Mouse (Mus musculus): ENCODE results near the gene Vmn1r210. TPM values are rescaled to one million over a fixed set of nuclear protein-coding genes. Genes with fewer than 3 reads are reported as not detected.
"Not testable (repeated sequence)": the region's sequence is repeated elsewhere in the genome, so short reads cannot be mapped to it uniquely, and the experiment has no call there.

The Vmn1r210 gene
- polyA plus RNA-seq (2011; ENCODE audit: insufficient read depth, insufficient read length, low replicate concordance, missing spikeins): not detected in 2 replicates

DNA sequence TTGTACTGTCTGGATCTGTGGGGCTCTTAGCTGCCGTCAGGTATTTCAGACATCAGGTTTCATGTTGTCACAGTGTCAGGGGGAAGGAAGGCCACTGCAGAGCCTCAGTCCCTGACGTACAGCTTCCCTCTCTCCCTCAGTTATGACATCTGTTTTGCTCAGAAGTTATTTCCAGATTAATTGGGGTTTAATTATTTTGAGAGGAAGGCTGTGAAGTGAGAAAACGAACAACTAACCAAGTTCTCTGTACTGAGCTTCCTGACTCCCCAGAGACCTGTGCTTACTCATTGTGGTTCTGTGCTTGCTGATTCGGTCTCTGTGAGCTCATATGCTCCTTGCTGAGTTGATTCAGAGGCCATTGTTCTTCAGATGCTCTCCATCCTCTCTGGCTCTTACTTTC, at the start of gene Vmn1r210:
Vmn1r210 (minus strand) TSS at position 101 of the 400 bp plus-strand sequence.
- Histone ChIP-seq H3K4me1 (ENCODE audit: control insufficient read depth, insufficient read depth, low read length) (no peaks in the 10 kb centered on the region), H3K4me3 (replicated peaks; ENCODE audit: control insufficient read depth, low read depth, low read length) (no peak within 1 kb of the TSS), H3K27ac (ENCODE audit: control insufficient read depth, insufficient read depth, low read depth, low read length, poor library complexity) (no peak within 1 kb of the TSS)
- TF ChIP-seq CTCF (IDR thresholded peaks at IDR 0.05; ENCODE audit: control insufficient read depth, insufficient read depth, low read length) (no peak), POLR2A (IDR thresholded peaks at IDR 0.05; ENCODE audit: borderline replicate concordance, control insufficient read depth, low read depth, low read length) (no peak)
- WGBS: 18% methylated on average over 4 of the region's 4 CpGs

DNA sequence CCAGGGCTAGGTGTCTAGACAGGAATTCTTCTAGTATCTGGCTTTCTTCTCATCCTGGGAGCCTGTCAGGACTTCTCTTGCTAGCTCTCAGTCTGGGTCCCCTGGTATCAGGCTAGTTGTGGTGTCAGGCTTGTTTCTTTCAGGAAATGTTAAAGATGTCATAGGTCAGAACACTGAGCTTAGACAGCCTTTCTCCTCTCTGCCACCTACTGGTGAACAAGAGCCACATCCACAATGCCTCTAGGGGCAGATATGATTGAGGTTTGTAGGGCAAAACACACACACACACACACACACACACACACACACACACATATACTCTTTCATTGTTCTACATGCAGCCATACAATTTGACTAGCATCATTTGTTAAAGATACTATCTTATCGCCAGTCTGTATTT, 48.1 kb upstream of the Vmn1r210 start:
- TF ChIP-seq CTCF (IDR thresholded peaks at IDR 0.05; ENCODE audit: control insufficient read depth, insufficient read depth, low read length) (no peak), POLR2A (IDR thresholded peaks at IDR 0.05; ENCODE audit: borderline replicate concordance, control insufficient read depth, low read depth, low read length) (no peak)
- no peak overlapping the region for H3K4me3 ChIP-seq (replicated peaks; ENCODE audit: control insufficient read depth, low read depth, low read length)
- WGBS: 97% methylated on average over 1 of the region's 1 CpGs

GRCm38 (mm10) chr13:22857461-22857860, 26.3 kb upstream of the Vmn1r210 start, which contains the start of gene Vmn1r211:
TSS of gene Vmn1r211 (minus strand) at chr13:22857561.
- H3K4me3 ChIP-seq (replicated peaks; ENCODE audit: control insufficient read depth, low read depth, low read length): no peak within 1 kb of the TSS
- 67% methylated on average over 1 of the region's 1 CpGs for WGBS
- H3K27ac ChIP-seq (ENCODE audit: control insufficient read depth, insufficient read depth, low read depth, low read length, poor library complexity): no peak within 1 kb of the TSS
- H3K4me1 ChIP-seq (ENCODE audit: control insufficient read depth, insufficient read depth, low read length): no peaks in the 10 kb centered on the region
- TF ChIP-seq CTCF (IDR thresholded peaks at IDR 0.05; ENCODE audit: control insufficient read depth, insufficient read depth, low read length) (no peak), POLR2A (IDR thresholded peaks at IDR 0.05; ENCODE audit: borderline replicate concordance, control insufficient read depth, low read depth, low read length) (no peak)

More for the DNA sequence above, 48.1 kb upstream of the Vmn1r210 start:
- no peaks in the 10 kb centered on the region for H3K4me1 ChIP-seq (ENCODE audit: control insufficient read depth, insufficient read depth, low read length)
- H3K27ac ChIP-seq (ENCODE audit: control insufficient read depth, insufficient read depth, low read depth, low read length, poor library complexity): no peak overlapping the region

DNA sequence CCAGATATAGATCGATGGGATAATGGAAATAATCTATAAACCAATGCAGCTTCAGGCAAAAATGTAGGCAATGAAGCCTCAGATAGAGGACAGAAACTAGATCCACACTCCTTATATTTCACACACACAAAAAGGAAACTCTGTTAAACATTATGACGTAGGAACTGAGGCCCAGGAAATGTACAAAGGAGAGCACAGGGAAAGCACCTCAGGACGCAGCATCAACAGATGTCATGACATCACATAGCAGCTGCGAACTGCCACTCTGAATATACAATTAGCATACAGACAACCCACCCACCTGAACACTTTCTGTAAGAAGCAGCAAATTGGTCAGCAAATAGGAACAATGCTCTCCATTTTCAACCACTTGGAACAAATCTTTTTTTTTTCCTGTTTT, 23.6 kb upstream of the Vmn1r210 start:
- no peaks in the 10 kb centered on the region for H3K4me1 ChIP-seq (ENCODE audit: control insufficient read depth, insufficient read depth, low read length)
- WGBS: 58% methylated on average over 4 of the region's 4 CpGs

DNA sequence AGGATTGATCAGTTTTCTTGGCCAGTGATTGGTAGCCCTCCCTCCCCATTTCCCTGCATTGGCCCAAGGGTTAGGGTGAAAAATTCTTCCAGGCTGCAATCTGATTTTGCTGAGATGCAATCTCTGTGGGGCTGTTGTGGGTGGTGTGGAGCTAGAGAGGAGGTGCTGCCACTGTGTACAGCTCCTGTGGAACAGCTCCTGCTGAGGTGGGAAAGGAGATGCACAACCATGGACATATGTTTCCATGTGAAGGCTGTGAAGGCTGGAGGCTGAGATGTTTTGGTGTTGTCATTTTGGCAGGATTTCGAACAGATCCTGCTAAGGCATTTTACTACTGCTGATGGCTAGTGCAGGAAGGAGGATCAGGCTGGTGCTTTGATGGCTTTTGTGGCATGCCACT, 15.7 kb upstream of the Vmn1r210 start:
- H3K27ac ChIP-seq (ENCODE audit: control insufficient read depth, insufficient read depth, low read depth, low read length, poor library complexity): no peak overlapping the region
- H3K4me1 ChIP-seq (ENCODE audit: control insufficient read depth, insufficient read depth, low read length): no peaks in the 10 kb centered on the region
- 72% methylated on average over 1 of the region's 1 CpGs for WGBS
- no peak overlapping the region for H3K4me3 ChIP-seq (replicated peaks; ENCODE audit: control insufficient read depth, low read depth, low read length)
- no peak for TF ChIP-seq POLR2A (IDR thresholded peaks at IDR 0.05; ENCODE audit: borderline replicate concordance, control insufficient read depth, low read depth, low read length)
- TF ChIP-seq CTCF (IDR thresholded peaks at IDR 0.05; ENCODE audit: control insufficient read depth, insufficient read depth, low read length): no peak

More for the DNA sequence above, 23.6 kb upstream of the Vmn1r210 start:
- H3K27ac ChIP-seq (ENCODE audit: control insufficient read depth, insufficient read depth, low read depth, low read length, poor library complexity): no peak overlapping the region
- TF ChIP-seq POLR2A (IDR thresholded peaks at IDR 0.05; ENCODE audit: borderline replicate concordance, control insufficient read depth, low read depth, low read length) (no peak), CTCF (IDR thresholded peaks at IDR 0.05; ENCODE audit: control insufficient read depth, insufficient read depth, low read length) (no peak)
- no peak overlapping the region for H3K4me3 ChIP-seq (replicated peaks; ENCODE audit: control insufficient read depth, low read depth, low read length)

DNA sequence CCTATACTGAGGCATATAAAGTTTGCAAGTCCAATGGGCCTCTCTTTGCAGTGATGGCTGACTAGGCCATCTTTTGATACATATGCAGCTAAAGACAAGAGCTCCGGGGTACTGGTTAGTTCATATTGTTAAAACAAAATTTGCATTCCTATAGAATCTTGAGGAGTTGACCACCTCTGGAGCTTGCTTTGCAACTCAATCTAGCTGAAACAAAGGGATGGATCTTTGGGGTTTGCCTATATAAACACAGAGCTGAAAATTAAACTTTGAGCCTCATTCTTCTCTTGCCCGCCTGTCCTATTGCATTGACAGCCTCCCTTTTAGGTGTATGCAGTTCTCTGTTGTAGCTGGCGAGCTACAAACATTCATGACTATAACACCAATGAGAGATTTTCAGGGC, 13.2 kb upstream of the Vmn1r210 start:
- 75% methylated on average over 3 of the region's 3 CpGs for WGBS
- not testable (repeated sequence) for H3K4me1 ChIP-seq (ENCODE audit: control insufficient read depth, insufficient read depth, low read length); H3K27ac ChIP-seq (ENCODE audit: control insufficient read depth, insufficient read depth, low read depth, low read length, poor library complexity); H3K4me3 ChIP-seq (replicated peaks; ENCODE audit: control insufficient read depth, low read depth, low read length)

- 29% methylated on average over 7 of the region's 7 CpGs for WGBS
- H3K4me3 ChIP-seq (replicated peaks; ENCODE audit: control insufficient read depth, low read depth, low read length); H3K4me1 ChIP-seq (ENCODE audit: control insufficient read depth, insufficient read depth, low read length); H3K27ac ChIP-seq (ENCODE audit: control insufficient read depth, insufficient read depth, low read depth, low read length, poor library complexity): not testable (repeated sequence)
Measured at GRCm38 (mm10) chr13:22829395-22829794, 1.8 kb downstream of the Vmn1r210 start.

DNA sequence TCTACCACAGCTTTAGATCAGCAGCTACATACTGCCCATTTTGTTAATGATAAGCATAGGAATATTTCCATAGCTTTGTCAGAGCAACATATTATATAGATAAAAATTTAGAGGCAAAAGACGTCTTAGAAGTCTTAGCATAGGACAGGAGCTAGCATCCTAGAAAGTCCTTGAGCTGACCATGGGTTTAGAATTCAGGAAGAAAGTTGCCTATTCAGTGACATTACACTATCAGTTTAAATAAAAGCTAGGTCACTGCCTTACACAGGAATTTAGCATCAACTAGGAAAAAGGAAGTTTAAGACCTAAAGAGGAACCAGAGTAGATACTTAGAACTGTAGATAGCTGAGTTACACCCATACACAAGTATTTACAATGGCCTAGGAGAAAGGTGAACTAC, 9.5 kb downstream of the Vmn1r210 start:
- WGBS: 84% methylated on average over 1 of the region's 1 CpGs

DNA sequence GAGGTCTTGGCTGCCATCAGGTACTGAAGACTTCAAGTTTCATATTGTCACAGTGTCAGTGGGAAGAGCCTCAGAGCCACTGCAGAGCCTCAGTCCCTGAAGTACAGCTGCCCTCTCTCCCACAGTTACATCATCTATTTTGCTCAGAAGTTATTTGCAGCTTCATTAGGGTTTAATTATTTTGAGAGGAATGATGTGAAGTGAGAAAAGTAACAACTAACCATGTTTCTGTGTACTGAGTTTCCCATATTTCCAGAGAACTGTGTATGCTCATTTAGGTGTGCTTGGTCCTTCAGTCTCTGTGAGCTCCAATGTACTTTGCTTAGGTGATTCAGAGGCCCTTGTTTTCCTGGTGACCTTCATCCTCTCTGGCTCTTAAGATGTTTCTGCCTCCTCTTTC, 21.6 kb downstream of the Vmn1r210 start, which contains the start of gene Vmn1r209:
Vmn1r209 (minus strand) TSS at position 101 of the 400 bp plus-strand sequence.
- not testable (repeated sequence) for H3K4me1 ChIP-seq (ENCODE audit: control insufficient read depth, insufficient read depth, low read length); H3K27ac ChIP-seq (ENCODE audit: control insufficient read depth, insufficient read depth, low read depth, low read length, poor library complexity); H3K4me3 ChIP-seq (replicated peaks; ENCODE audit: control insufficient read depth, low read depth, low read length)

More for the DNA sequence above, 9.5 kb downstream of the Vmn1r210 start:
- H3K4me1 ChIP-seq (ENCODE audit: control insufficient read depth, insufficient read depth, low read length); H3K4me3 ChIP-seq (replicated peaks; ENCODE audit: control insufficient read depth, low read depth, low read length); H3K27ac ChIP-seq (ENCODE audit: control insufficient read depth, insufficient read depth, low read depth, low read length, poor library complexity): not testable (repeated sequence)

- not testable (repeated sequence) for H3K4me1 ChIP-seq (ENCODE audit: control insufficient read depth, insufficient read depth, low read length); H3K27ac ChIP-seq (ENCODE audit: control insufficient read depth, insufficient read depth, low read depth, low read length, poor library complexity); H3K4me3 ChIP-seq (replicated peaks; ENCODE audit: control insufficient read depth, low read depth, low read length)
- WGBS: 63% methylated on average over 3 of the region's 3 CpGs
Measured at GRCm38 (mm10) chr13:22788096-22788495, 43.1 kb downstream of the Vmn1r210 start.

DNA sequence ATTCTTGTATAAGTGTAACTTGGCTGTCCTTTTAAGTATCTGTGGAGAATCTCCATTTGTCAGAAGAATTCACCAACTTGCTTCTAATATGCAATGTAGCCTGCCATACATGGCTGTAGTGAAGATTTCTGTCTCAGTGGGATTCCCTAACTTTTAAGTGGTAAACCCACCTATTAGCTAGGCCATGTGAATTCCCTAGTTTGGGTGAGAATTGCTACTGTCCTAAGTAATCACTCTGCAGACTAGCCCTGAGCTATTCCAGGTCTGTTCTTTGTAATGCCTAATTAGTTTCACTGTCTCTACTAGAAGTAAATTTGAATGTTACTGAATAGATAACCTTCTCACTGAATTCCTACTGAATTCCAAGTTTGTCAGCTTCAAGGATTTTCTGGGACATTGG, 47.0 kb downstream of the Vmn1r210 start:
- H3K4me1 ChIP-seq (ENCODE audit: control insufficient read depth, insufficient read depth, low read length); H3K27ac ChIP-seq (ENCODE audit: control insufficient read depth, insufficient read depth, low read depth, low read length, poor library complexity); H3K4me3 ChIP-seq (replicated peaks; ENCODE audit: control insufficient read depth, low read depth, low read length): not testable (repeated sequence)

DNA sequence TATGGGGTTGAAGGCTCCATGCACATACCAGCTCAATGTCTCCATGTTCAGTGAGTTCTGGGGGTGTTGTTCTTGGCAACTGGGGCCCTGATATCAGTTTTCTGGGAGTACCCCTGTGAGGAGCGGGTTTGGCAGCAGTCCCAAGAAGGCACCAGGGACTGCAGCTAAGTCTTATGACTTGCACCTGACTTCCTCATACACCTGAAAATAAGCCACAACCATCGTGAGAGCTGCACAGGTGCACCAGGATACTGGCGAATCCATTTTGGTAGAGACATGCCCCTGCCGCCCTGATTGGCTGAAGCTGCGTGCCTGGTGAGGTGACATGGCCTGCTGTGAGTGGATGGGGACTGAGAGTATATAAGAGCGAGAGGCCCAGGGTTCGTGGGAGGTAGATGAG, 53.8 kb downstream of the Vmn1r210 start, which contains the start of gene Vmn1r208:
Vmn1r208 (minus strand) TSS at position 101 of the 400 bp plus-strand sequence.
- WGBS: no CpG with 5 or more reads among the region's 7 CpGs
- not testable (repeated sequence) for H3K4me1 ChIP-seq (ENCODE audit: control insufficient read depth, insufficient read depth, low read length); H3K4me3 ChIP-seq (replicated peaks; ENCODE audit: control insufficient read depth, low read depth, low read length); H3K27ac ChIP-seq (ENCODE audit: control insufficient read depth, insufficient read depth, low read depth, low read length, poor library complexity)

Measured in bone marrow, adult 2 months (tissue).